In genomic region chrX:99137928-99138740, GRCm38 (mm10) we compare ENCODE assay signal across 9 mouse cellular contexts. TPM values are rescaled to one million over a fixed set of nuclear protein-coding genes. Genes with fewer than 3 reads are reported as not detected.
DNase-seq lines count a peak whose midpoint lies in the region; ATAC-seq and TF ChIP-seq lines count a peak whose summit lies in the region.
"Had no signal": no experiment of that assay in that cellular context is flagged by ENCODE, and none has a peak within 500 bp of the region (broad histone marks: within the 10 kb centered on the region; RNA-seq: fewer than 3 reads in every experiment).

No protein-coding gene starts in this region.

- 15% methylated on average over 8 of the region's 9 CpGs for WGBS in heart, embryonic 13.5 days
- WGBS in forebrain, embryonic 13.5 days = 22% methylated on average over 9 of the region's 9 CpGs
- WGBS in midbrain, postnatal 0 days = 26% methylated on average over 9 of the region's 9 CpGs

- no peaks in the 10 kb centered on the region for H3K9me3 ChIP-seq in heart, embryonic 13.5 days
- no peaks in the 10 kb centered on the region for H3K9me3 ChIP-seq in forebrain, embryonic 13.5 days (replicated peaks)
- H3K9me3 ChIP-seq in midbrain, postnatal 0 days (ENCODE audit: low read length) = no peaks in the 10 kb centered on the region

- DNase-seq in heart, adult 9 months (ENCODE audit: low spot score in 2 of 2) = no peak
- DNase-seq in kidney, postnatal 14 days = peak; percentile 34
- no peak for DNase-seq in midbrain, postnatal 0 days (ENCODE audit: low spot score)
- no peak for DNase-seq in c-Kit-positive CD71-positive TER-119-positive erythroid progenitor cells, embryonic 14.5 days (ENCODE audit: low spot score)
- DNase-seq in cerebellum, adult 8-10 months = no peak
- no peak for DNase-seq in right cerebral cortex, postnatal 4 days
- DNase-seq: cerebellum, adult 9-11 months had no signal

- peaks cover 37% of the 10 kb centered on the region for H3K27me3 ChIP-seq in heart, embryonic 13.5 days (replicated peaks)
- H3K27me3 ChIP-seq in forebrain, embryonic 13.5 days = peaks cover 15% of the 10 kb centered on the region; the same call in 1 of the 2 replicates
- H3K27me3 ChIP-seq in midbrain, postnatal 0 days (ENCODE audit: insufficient read depth, low read length) = 0 out of 2 replicates have a peak, but pooled peaks cover 5% of the 10 kb centered on the region

- H3K4me2 ChIP-seq in heart, embryonic 13.5 days = peak overlapping the region; percentile 73
- H3K4me2 ChIP-seq in forebrain, embryonic 13.5 days = peak overlapping the region; percentile 89
- H3K4me2 ChIP-seq in midbrain, postnatal 0 days (ENCODE audit: low read depth, low read length, poor library complexity, severe bottlenecking) = peak overlapping the region; percentile 57

- ATAC-seq in heart, embryonic 13.5 days (ENCODE audit: extremely low read depth, insufficient number of reproducible peaks, low FRiP score, low TSS enrichment) = no peak
- ATAC-seq in forebrain, embryonic 13.5 days = no peak
- ATAC-seq in midbrain, postnatal 0 days (ENCODE audit: low FRiP score) = no peak

- TF ChIP-seq CTCF in midbrain, postnatal 0 days (IDR thresholded peaks at IDR 0.05) = no peak

- H3K4me1 ChIP-seq in heart, embryonic 13.5 days = peaks cover 42% of the 10 kb centered on the region
- peaks cover 37% of the 10 kb centered on the region for H3K4me1 ChIP-seq in forebrain, embryonic 13.5 days
- peaks cover 2% of the 10 kb centered on the region; the same call in 1 of the 2 replicates for H3K4me1 ChIP-seq in midbrain, postnatal 0 days (ENCODE audit: insufficient read depth, low read length)

- peak overlapping the region; percentile 91 for H3K9ac ChIP-seq in heart, embryonic 13.5 days
- H3K9ac ChIP-seq in forebrain, embryonic 13.5 days = peak overlapping the region; percentile 98
- peak overlapping the region; percentile 55; the same call in 1 of the 2 replicates for H3K9ac ChIP-seq in midbrain, postnatal 0 days (replicated peaks; ENCODE audit: low read length, poor library complexity, severe bottlenecking)

- peak overlapping the region; percentile 83 for H3K27ac ChIP-seq in heart, embryonic 13.5 days (replicated peaks)
- peak overlapping the region; percentile 87 for H3K27ac ChIP-seq in forebrain, embryonic 13.5 days
- no peak overlapping the region for H3K27ac ChIP-seq in midbrain, postnatal 0 days (ENCODE audit: low read depth, low read length)

- H3K4me3 ChIP-seq in heart, embryonic 13.5 days = peak overlapping the region; percentile 74
- peak overlapping the region; percentile 79 for H3K4me3 ChIP-seq in forebrain, embryonic 13.5 days
- H3K4me3 ChIP-seq in midbrain, postnatal 0 days (ENCODE audit: low read depth, low read length) = peak overlapping the region; percentile 57

- H3K36me3 ChIP-seq in heart, embryonic 13.5 days = no peaks in the 10 kb centered on the region
- no peaks in the 10 kb centered on the region for H3K36me3 ChIP-seq in forebrain, embryonic 13.5 days (ENCODE audit: poor library complexity, severe bottlenecking)
- H3K36me3 ChIP-seq in midbrain, postnatal 0 days (ENCODE audit: insufficient read depth, low read length) = no peaks in the 10 kb centered on the region

RNA-seq across cellular contexts. Expression of gene Efnb1, which starts 2.2 kb away (rescaled TPM):
- polyA plus RNA-seq in heart, embryonic 13.5 days (2015; fragmentation: Nextera tagmentation; extraction: Ambion mirVana) = 20.6 and 20.8 TPM in 2 replicates
- 67.6 and 71.9 TPM in 2 replicates for polyA plus RNA-seq in forebrain, embryonic 13.5 days (2015; fragmentation: Nextera tagmentation; extraction: Ambion mirVana)
- total RNA-seq in midbrain, postnatal 0 days (2014; rRNA removed) = 18.0 and 22.4 TPM in 2 replicates
- 12.0 and 13.6 TPM in 2 replicates for polyA plus RNA-seq in midbrain, postnatal 0 days (2015; fragmentation: Nextera tagmentation; extraction: Ambion mirVana)
